Mouse (Mus musculus) hindbrain, embryonic 11.5 days (tissue): ENCODE results near the gene C3ar1. TPM values are rescaled to one million over a fixed set of nuclear protein-coding genes. Genes with fewer than 3 reads are reported as not detected.

Experiments
- ATAC-seq: fragments of 200-750 bp; cut with Nextera tagmentation; 2 replicates; pipeline ENCODE4 v1.8.0; 2017; ENCODE audit warnings: mild to moderate bottlenecking, moderate TSS enrichment, moderate library complexity; ENCODE audit not compliant: low FRiP score
- DNase-seq: peaks from one replicate; pipeline ENCODE4 v3.0.0-alpha.2; 2015; ENCODE audit warnings: low spot score
- H3K27ac ChIP-seq: fragments of 300-500 bp; sonication (generic); 2 replicates; pipeline ENCODE4 v1.5.1; 2014; ENCODE audit warnings: mild to moderate bottlenecking, low read depth, low read length
- H3K27me3 ChIP-seq: fragments of 300-500 bp; sonication (generic); 2 replicates; pipeline ENCODE4 v1.6.1; 2014; ENCODE audit warnings: mild to moderate bottlenecking, low read length, moderate library complexity, mixed read lengths; ENCODE audit not compliant: control insufficient read depth, insufficient read depth
- H3K36me3 ChIP-seq: fragments of 300-500 bp; sonication (generic); 2 replicates; pipeline ENCODE4 v1.6.1; 2014; ENCODE audit warnings: mild to moderate bottlenecking, low read length, moderate library complexity, mixed read lengths; ENCODE audit not compliant: control insufficient read depth, insufficient read depth
- H3K4me1 ChIP-seq: fragments of 300-500 bp; sonication (generic); replicated peaks from 2 replicates; pipeline ENCODE4 v1.6.1; 2014; ENCODE audit warnings: low read length, mixed read lengths; ENCODE audit not compliant: control insufficient read depth, insufficient read depth
- H3K4me2 ChIP-seq: fragments of 300-500 bp; sonication (generic); replicated peaks from 2 replicates; pipeline ENCODE4 v1.6.1; 2014; ENCODE audit warnings: mild to moderate bottlenecking, low read depth, low read length
- H3K4me3 ChIP-seq: fragments of 300-500 bp; sonication (generic); 2 replicates; pipeline ENCODE4 v1.5.1; 2014; ENCODE audit warnings: low read depth, low read length
- H3K9ac ChIP-seq: fragments of 300-500 bp; sonication (generic); 2 replicates; pipeline ENCODE4 v1.6.1; 2014; ENCODE audit warnings: low read depth, low read length
- H3K9me3 ChIP-seq: fragments of 300-500 bp; sonication (generic); 2 replicates; pipeline ENCODE4 v1.6.1; 2016; ENCODE audit warnings: low read length; ENCODE audit not compliant: control insufficient read depth
- WGBS: fragments of 180-500 bp; shearing (Covaris S2); extraction: QIAGEN DNeasy Blood & Tissue Kit; methylation state at CpG from one replicate; pipeline ENCODE4 v1.1.7; 2014; 5-methylcytosine and 5-hydroxymethylcytosine counted together
- polyA plus RNA-seq: library from polyadenylated mRNA; unstranded; fragments of >200 nt; fragmentation: Nextera tagmentation; extraction: Ambion mirVana; gene quantifications from 2 replicates; pipeline ENCODE4 v1.2.1, GENCODE M21; 2014

The C3ar1 gene
- polyA plus RNA-seq, 1 experiment from 2014 or later, result 1.8 TPM

GRCm38 (mm10) chr6:122837539-122837938, 18.4 kb downstream of the C3ar1 start:
- Histone ChIP-seq H3K4me1 (no peaks in the 10 kb centered on the region), H3K36me3 (0 out of 2 replicates have a peak, but pooled peaks cover 2% of the 10 kb centered on the region), H3K9me3 (no peaks in the 10 kb centered on the region), H3K27ac (no peak overlapping the region), H3K9ac (no peak overlapping the region), H3K4me3 (no peak overlapping the region), H3K27me3 (no peaks in the 10 kb centered on the region), H3K4me2 (no peak overlapping the region)
- DNase-seq (no peak), ATAC-seq (no peak)
- WGBS, result 88% methylated on average over 5 of the region's 5 CpGs

- Histone ChIP-seq H3K9me3 (no peaks in the 10 kb centered on the region), H3K4me1 (no peaks in the 10 kb centered on the region), H3K4me2 (no peak overlapping the region), H3K27me3 (no peaks in the 10 kb centered on the region), H3K36me3 (0 out of 2 replicates have a peak, but pooled peaks cover 2% of the 10 kb centered on the region), H3K4me3 (no peak overlapping the region), H3K9ac (no peak overlapping the region), H3K27ac (no peak overlapping the region)
- ATAC-seq, result no peak
- 96% methylated on average over 3 of the region's 3 CpGs for WGBS
- no peak for DNase-seq
Measured at GRCm38 (mm10) chr6:122836974-122837373, 19.0 kb downstream of the C3ar1 start.

GRCm38 (mm10) chr6:122834365-122834764, 21.6 kb downstream of the C3ar1 start:
- Histone ChIP-seq H3K27ac (no peak overlapping the region), H3K4me1 (no peaks in the 10 kb centered on the region), H3K27me3 (no peaks in the 10 kb centered on the region), H3K9me3 (no peaks in the 10 kb centered on the region), H3K9ac (no peak overlapping the region), H3K4me2 (no peak overlapping the region), H3K4me3 (no peak overlapping the region), H3K36me3 (no peaks in the 10 kb centered on the region)
- WGBS, result 62% methylated on average over 4 of the region's 4 CpGs
- DNase-seq, result peak; percentile 38
- ATAC-seq, result no peak

- Histone ChIP-seq H3K27me3 (no peaks in the 10 kb centered on the region), H3K9me3 (no peaks in the 10 kb centered on the region), H3K4me2 (no peak overlapping the region), H3K27ac (no peak overlapping the region), H3K4me3 (no peak overlapping the region), H3K4me1 (no peaks in the 10 kb centered on the region), H3K9ac (no peak overlapping the region), H3K36me3 (no peaks in the 10 kb centered on the region)
- no peak for DNase-seq
- 83% methylated on average over 7 of the region's 7 CpGs for WGBS
- no peak for ATAC-seq
Measured at GRCm38 (mm10) chr6:122832880-122833279, 23.1 kb downstream of the C3ar1 start.

GRCm38 (mm10) chr6:122828086-122828485, 27.9 kb downstream of the C3ar1 start:
- H3K4me2 ChIP-seq, result no peak overlapping the region
- H3K9me3 ChIP-seq, result no peaks in the 10 kb centered on the region
- H3K4me3 ChIP-seq, result no peak overlapping the region
- no peaks in the 10 kb centered on the region for H3K36me3 ChIP-seq
- 43% methylated on average over 13 of the region's 13 CpGs for WGBS
- no peak overlapping the region for H3K9ac ChIP-seq
- DNase-seq (peak; percentile 47), ATAC-seq (no peak)
- no peaks in the 10 kb centered on the region for H3K27me3 ChIP-seq
- no peaks in the 10 kb centered on the region for H3K4me1 ChIP-seq
- no peak overlapping the region for H3K27ac ChIP-seq

GRCm38 (mm10) chr6:122825923-122826742, 29.8 kb downstream of the C3ar1 start:
- Histone ChIP-seq H3K27ac (no peak overlapping the region), H3K4me3 (peak overlapping the region; percentile 6; the same call in 1 of the 2 replicates), H3K4me2 (peak overlapping the region; percentile 40), H3K9ac (0 out of 2 replicates have a peak overlapping the region, but pooled peaks have one; percentile 40), H3K9me3 (no peaks in the 10 kb centered on the region), H3K27me3 (no peaks in the 10 kb centered on the region), H3K4me1 (0 out of 2 replicates have a peak, but pooled peaks cover under 1% of the 10 kb centered on the region), H3K36me3 (no peaks in the 10 kb centered on the region)
- WGBS, result 7% methylated on average over 29 of the region's 29 CpGs
- DNase-seq (peak; percentile 48), ATAC-seq (peak; percentile 49)

- no peak for DNase-seq
- no peak overlapping the region for H3K27ac ChIP-seq
- H3K36me3 ChIP-seq, result no peaks in the 10 kb centered on the region
- no peaks in the 10 kb centered on the region for H3K27me3 ChIP-seq
- ATAC-seq, result no peak
- H3K4me3 ChIP-seq, result no peak overlapping the region
- 0 out of 2 replicates have a peak, but pooled peaks cover 2% of the 10 kb centered on the region for H3K4me1 ChIP-seq
- H3K4me2 ChIP-seq, result no peak overlapping the region
- WGBS, result 95% methylated on average over 7 of the region's 9 CpGs
- no peak overlapping the region for H3K9ac ChIP-seq
- H3K9me3 ChIP-seq, result no peaks in the 10 kb centered on the region
Measured at GRCm38 (mm10) chr6:122825166-122825565, 30.8 kb downstream of the C3ar1 start.

GRCm38 (mm10) chr6:122824086-122824485, 31.9 kb downstream of the C3ar1 start:
- 0 out of 2 replicates have a peak, but pooled peaks cover 2% of the 10 kb centered on the region for H3K4me1 ChIP-seq
- ATAC-seq (no peak), DNase-seq (no peak)
- H3K27ac ChIP-seq, result no peak overlapping the region
- no peaks in the 10 kb centered on the region for H3K9me3 ChIP-seq
- H3K4me2 ChIP-seq, result no peak overlapping the region
- H3K36me3 ChIP-seq, result no peaks in the 10 kb centered on the region
- H3K9ac ChIP-seq, result no peak overlapping the region
- H3K27me3 ChIP-seq, result no peaks in the 10 kb centered on the region
- no peak overlapping the region for H3K4me3 ChIP-seq
- WGBS, result 78% methylated on average over 10 of the region's 10 CpGs

- DNase-seq (no peak), ATAC-seq (no peak)
- Histone ChIP-seq H3K9me3 (no peaks in the 10 kb centered on the region), H3K36me3 (no peaks in the 10 kb centered on the region), H3K27me3 (no peaks in the 10 kb centered on the region), H3K4me1 (0 out of 2 replicates have a peak, but pooled peaks cover 2% of the 10 kb centered on the region), H3K9ac (no peak overlapping the region), H3K4me2 (no peak overlapping the region), H3K27ac (no peak overlapping the region), H3K4me3 (no peak overlapping the region)
- 71% methylated on average over 9 of the region's 9 CpGs for WGBS
Measured at GRCm38 (mm10) chr6:122821822-122822221, 34.1 kb downstream of the C3ar1 start.
